Mouse (Mus musculus) lung, embryonic 14.5 days (tissue): ENCODE results near the gene Pex11g. TPM values are rescaled to one million over a fixed set of nuclear protein-coding genes. Genes with fewer than 3 reads are reported as not detected.

Experiments used
- ATAC-seq: fragments of 200-750 bp; cut with Nextera tagmentation; 2 replicates; pipeline ENCODE4 v1.8.0; 2017; ENCODE audit warnings: mild to moderate bottlenecking, moderate TSS enrichment, moderate library complexity; ENCODE audit not compliant: insufficient read depth
- DNase-seq: peaks from one replicate; pipeline ENCODE4 v3.0.0-alpha.2; 2015
- H3K27ac ChIP-seq: fragments of 300-500 bp; sonication (generic); 2 replicates; pipeline ENCODE4 v1.5.1; 2014; ENCODE audit warnings: low read depth, mild to moderate bottlenecking, moderate library complexity
- H3K27me3 ChIP-seq: fragments of 300-500 bp; sonication (generic); 2 replicates; pipeline ENCODE4 v1.6.1; 2014; ENCODE audit warnings: low read length, control low read depth; ENCODE audit not compliant: insufficient read depth
- H3K36me3 ChIP-seq: fragments of 300-500 bp; sonication (generic); 2 replicates; pipeline ENCODE4 v1.6.1; 2014; ENCODE audit warnings: control low read depth; ENCODE audit not compliant: insufficient read depth
- H3K4me1 ChIP-seq: fragments of 300-500 bp; sonication (generic); 2 replicates; pipeline ENCODE4 v1.6.1; 2014; ENCODE audit warnings: antibody characterized with exemption, control low read depth; ENCODE audit not compliant: insufficient read depth
- H3K4me2 ChIP-seq: fragments of 300-500 bp; sonication (generic); 2 replicates; pipeline ENCODE4 v1.6.1; 2014; ENCODE audit warnings: mild to moderate bottlenecking
- H3K4me3 ChIP-seq: fragments of 300-500 bp; sonication (generic); 2 replicates; pipeline ENCODE4 v1.5.1; 2014; ENCODE audit warnings: low read depth, low read length
- H3K9ac ChIP-seq: fragments of 300-500 bp; sonication (generic); 2 replicates; pipeline ENCODE4 v1.6.1; 2014
- H3K9me3 ChIP-seq: fragments of 300-500 bp; sonication (generic); 2 replicates; pipeline ENCODE4 v1.6.1; 2016; ENCODE audit warnings: low read depth, low read length, control low read depth
- CTCF ChIP-seq: IDR thresholded peaks from 2 replicates; pipeline ENCODE4 v1.5.1; 2016; ENCODE audit warnings: antibody characterized with exemption, low read depth
- WGBS: fragments of 180-500 bp; shearing (Covaris S2); extraction: QIAGEN DNeasy Blood & Tissue Kit; methylation state at CpG from one replicate; pipeline ENCODE4 v1.1.7; 2014; 5-methylcytosine and 5-hydroxymethylcytosine counted together
- polyA plus RNA-seq: library from polyadenylated mRNA; unstranded; fragments of >200 nt; fragmentation: Nextera tagmentation; extraction: Ambion mirVana; gene quantifications from 2 replicates; pipeline ENCODE4 v1.2.1, GENCODE M21; 2014

Gene Pex11g
- polyA plus RNA-seq, 1 experiment from 2014 or later, result 3.9 TPM

GRCm38 (mm10) chr8:3415661-3416060 lies 51.8 kb downstream of the Pex11g start:
- H3K4me3 ChIP-seq, result no peak overlapping the region
- no peaks in the 10 kb centered on the region for H3K9me3 ChIP-seq
- H3K27ac ChIP-seq, result no peak overlapping the region
- no peaks in the 10 kb centered on the region for H3K27me3 ChIP-seq
- H3K36me3 ChIP-seq, result no peaks in the 10 kb centered on the region
- ATAC-seq, result no peak
- H3K9ac ChIP-seq, result no peak overlapping the region
- TF ChIP-seq CTCF, result no peak
- no peaks in the 10 kb centered on the region for H3K4me1 ChIP-seq
- WGBS, result 81% methylated on average over 6 of the region's 6 CpGs
- no peak for DNase-seq
- no peak overlapping the region for H3K4me2 ChIP-seq

DNA sequence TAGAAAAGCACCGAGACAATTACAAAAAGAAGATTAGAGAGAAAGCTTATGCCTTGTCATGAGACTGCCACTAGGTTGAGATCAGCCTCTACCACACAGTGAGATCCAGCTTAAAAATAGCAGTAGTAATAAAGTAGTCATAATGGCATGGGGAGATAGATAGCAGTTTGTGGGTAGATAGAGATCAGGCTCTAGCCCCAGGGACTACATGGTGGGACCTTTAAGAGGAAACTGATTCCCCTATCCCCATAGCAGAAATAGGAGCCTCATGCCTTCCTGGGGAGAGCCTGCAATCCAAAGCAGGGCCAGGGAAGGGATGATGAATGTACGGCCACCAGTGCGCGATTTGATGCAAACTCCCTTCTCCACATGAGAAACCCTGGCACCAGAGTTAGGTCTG lies 52.2 kb downstream of the Pex11g start:
- no peak overlapping the region for H3K9ac ChIP-seq
- H3K27me3 ChIP-seq, result no peaks in the 10 kb centered on the region
- DNase-seq (no peak), ATAC-seq (no peak)
- no peaks in the 10 kb centered on the region for H3K36me3 ChIP-seq
- H3K4me1 ChIP-seq, result no peaks in the 10 kb centered on the region
- no peaks in the 10 kb centered on the region for H3K9me3 ChIP-seq
- TF ChIP-seq CTCF, result no peak
- no peak overlapping the region for H3K4me2 ChIP-seq
- H3K27ac ChIP-seq, result no peak overlapping the region
- WGBS, result 71% methylated on average over 4 of the region's 4 CpGs
- H3K4me3 ChIP-seq, result no peak overlapping the region

DNA sequence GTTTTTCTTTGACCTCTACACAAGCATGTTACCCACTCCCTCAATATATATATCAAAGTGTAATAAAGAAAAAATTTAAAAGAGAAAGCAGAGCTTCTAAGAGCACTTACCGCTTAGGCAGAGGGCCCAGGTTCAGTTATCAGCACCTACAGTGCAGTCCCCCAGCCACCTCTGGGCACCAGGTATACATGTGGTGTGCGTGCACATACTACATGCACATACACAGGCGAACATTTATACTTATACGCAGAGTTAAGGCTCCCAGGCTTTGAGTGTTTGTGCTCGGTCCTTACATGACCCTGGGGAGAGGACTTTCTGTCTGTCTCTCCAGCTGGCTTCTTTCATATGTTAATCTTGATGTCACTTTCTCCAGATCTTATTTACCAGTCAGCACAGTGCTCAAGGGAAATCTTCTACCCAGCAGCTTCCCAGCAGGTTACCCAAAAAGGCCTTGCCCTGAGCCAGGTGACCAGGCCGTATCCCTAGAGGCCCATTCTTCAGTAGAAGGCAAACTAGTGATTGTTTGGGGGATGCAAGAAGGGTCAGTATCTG lies 52.8 kb downstream of the Pex11g start:
- H3K27ac ChIP-seq, result no peak overlapping the region
- H3K36me3 ChIP-seq, result no peaks in the 10 kb centered on the region
- no peaks in the 10 kb centered on the region for H3K9me3 ChIP-seq
- H3K27me3 ChIP-seq, result no peaks in the 10 kb centered on the region
- TF ChIP-seq CTCF, result no peak
- H3K4me3 ChIP-seq, result no peak overlapping the region
- ATAC-seq (no peak), DNase-seq (no peak)
- WGBS, result 61% methylated on average over 6 of the region's 6 CpGs
- no peak overlapping the region for H3K9ac ChIP-seq
- H3K4me1 ChIP-seq, result no peaks in the 10 kb centered on the region
- H3K4me2 ChIP-seq, result no peak overlapping the region

DNA sequence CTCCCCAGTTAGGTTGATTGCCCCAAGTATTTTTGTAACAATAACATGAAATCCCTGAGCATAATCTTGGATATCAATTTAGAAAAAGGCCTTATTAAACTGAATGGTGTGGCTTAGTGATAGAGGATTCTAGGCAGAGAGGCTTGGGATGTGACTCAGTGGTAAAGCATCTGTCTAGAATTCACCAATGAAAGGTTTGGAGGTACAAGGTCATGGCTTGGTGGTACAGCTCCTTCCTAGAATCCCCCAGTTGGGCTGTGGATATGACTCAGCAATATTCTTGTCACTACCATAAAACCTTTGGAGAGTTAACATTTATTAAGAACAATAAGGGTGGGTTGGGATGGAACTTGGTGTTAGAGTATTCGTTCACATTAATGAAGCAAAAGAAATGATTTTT lies 54.7 kb downstream of the Pex11g start:
- DNase-seq, result no peak
- no peak for ATAC-seq

DNA sequence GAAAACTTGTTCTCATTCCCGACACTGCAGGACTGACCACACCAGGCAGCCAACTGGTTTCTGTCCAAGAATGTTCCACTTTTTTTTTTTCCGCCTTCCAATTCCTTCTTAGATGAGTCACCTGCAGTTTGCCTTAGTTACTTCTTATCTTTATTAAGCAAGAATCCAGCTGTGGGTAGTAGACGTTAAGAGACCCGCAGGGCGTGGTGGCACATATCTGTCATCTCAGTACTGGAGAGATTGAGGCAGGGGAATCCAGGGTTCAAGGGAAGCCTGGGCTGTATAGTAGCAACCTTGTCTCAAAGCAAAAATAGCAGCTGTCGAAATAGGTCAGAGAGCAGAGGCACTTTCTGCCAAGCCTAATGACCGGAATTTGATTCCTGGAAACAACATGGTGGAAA lies 55.6 kb downstream of the Pex11g start:
- no peaks in the 10 kb centered on the region for H3K36me3 ChIP-seq
- no peak for DNase-seq
- H3K4me1 ChIP-seq, result no peaks in the 10 kb centered on the region
- 76% methylated on average over 7 of the region's 7 CpGs for WGBS
- TF ChIP-seq CTCF, result no peak
- H3K27ac ChIP-seq, result no peak overlapping the region
- no peak overlapping the region for H3K4me3 ChIP-seq
- H3K9me3 ChIP-seq, result no peaks in the 10 kb centered on the region
- no peak overlapping the region for H3K9ac ChIP-seq
- no peak overlapping the region for H3K4me2 ChIP-seq
- ATAC-seq, result no peak
- no peaks in the 10 kb centered on the region for H3K27me3 ChIP-seq

More for the DNA sequence above, 54.7 kb downstream of the Pex11g start:
- Histone ChIP-seq H3K9ac (no peak overlapping the region), H3K9me3 (no peaks in the 10 kb centered on the region), H3K36me3 (no peaks in the 10 kb centered on the region), H3K27me3 (no peaks in the 10 kb centered on the region), H3K4me1 (no peaks in the 10 kb centered on the region), H3K27ac (no peak overlapping the region), H3K4me2 (no peak overlapping the region), H3K4me3 (no peak overlapping the region)
- TF ChIP-seq CTCF, result no peak
- WGBS, result 96% methylated on average over 1 of the region's 1 CpGs

DNA sequence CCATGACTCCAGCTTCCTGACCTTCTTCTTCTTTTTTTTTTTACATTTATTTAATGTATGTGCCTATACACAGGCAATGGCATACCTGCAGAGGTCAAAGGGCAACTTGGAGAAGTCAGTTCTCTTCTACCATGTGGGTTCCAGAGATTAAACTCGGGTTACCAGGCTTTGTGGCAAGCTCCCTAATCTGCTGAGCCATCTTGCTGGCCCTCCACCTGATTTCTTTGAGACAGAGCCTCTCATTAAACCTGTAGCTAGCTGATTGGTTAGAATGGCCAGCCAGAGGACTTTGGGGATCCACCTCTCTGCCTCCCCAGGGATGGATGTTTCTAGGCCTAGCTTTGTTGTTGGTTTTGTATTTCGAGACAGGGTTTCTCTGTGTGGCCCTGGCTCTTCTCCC lies 56.4 kb downstream of the Pex11g start:
- no peaks in the 10 kb centered on the region for H3K4me1 ChIP-seq
- no peak overlapping the region for H3K4me3 ChIP-seq
- ATAC-seq (no peak), DNase-seq (no peak)
- TF ChIP-seq CTCF, result no peak
- H3K9me3 ChIP-seq, result no peaks in the 10 kb centered on the region
- no peaks in the 10 kb centered on the region for H3K27me3 ChIP-seq
- no peak overlapping the region for H3K27ac ChIP-seq
- H3K36me3 ChIP-seq, result no peaks in the 10 kb centered on the region
- WGBS, result 80% methylated on average over 2 of the region's 2 CpGs
- H3K4me2 ChIP-seq, result no peak overlapping the region
- no peak overlapping the region for H3K9ac ChIP-seq

GRCm38 (mm10) chr8:3407417-3407816 lies 60.1 kb downstream of the Pex11g start:
- DNase-seq (no peak), ATAC-seq (no peak)
- no peaks in the 10 kb centered on the region for H3K4me1 ChIP-seq
- no peak overlapping the region for H3K4me2 ChIP-seq
- H3K36me3 ChIP-seq, result no peaks in the 10 kb centered on the region
- H3K27ac ChIP-seq, result no peak overlapping the region
- H3K27me3 ChIP-seq, result no peaks in the 10 kb centered on the region
- 76% methylated on average over 3 of the region's 3 CpGs for WGBS
- TF ChIP-seq CTCF, result no peak
- H3K9me3 ChIP-seq, result no peaks in the 10 kb centered on the region
- H3K9ac ChIP-seq, result no peak overlapping the region
- H3K4me3 ChIP-seq, result no peak overlapping the region

Other genes with a start within 250 kb of the Pex11g start
- 35.5 and 39.4 TPM in 2 replicates for gene Insr, start 188.1 kb downstream of the Pex11g start, polyA plus RNA-seq
- gene A430078G23Rik, start 114.3 kb downstream of the Pex11g start, polyA plus RNA-seq, result 0.27 and 0.43 TPM in 2 replicates
- 7.8 TPM in 2 replicates for gene Arhgef18, start 74.7 kb downstream of the Pex11g start, polyA plus RNA-seq
- gene Tex45, start 3.2 kb upstream of the Pex11g start, polyA plus RNA-seq, result not detected in 2 replicates
- gene Zfp358, start 25.5 kb upstream of the Pex11g start, polyA plus RNA-seq, result 19.9 and 21.7 TPM in 2 replicates
- 38.3 and 39.9 TPM in 2 replicates for gene Mcoln1, start 32.8 kb upstream of the Pex11g start, polyA plus RNA-seq
- gene Pnpla6, start 47.7 kb upstream of the Pex11g start, polyA plus RNA-seq, result 17.5 and 19.1 TPM in 2 replicates
- gene C330021F23Rik, start 100.3 kb upstream of the Pex11g start, polyA plus RNA-seq, result 0.72 and 0.91 TPM in 2 replicates
- gene Camsap3, start 119.6 kb upstream of the Pex11g start, polyA plus RNA-seq, result 6.8 and 7.5 TPM in 2 replicates
- gene Xab2, start 153.6 kb upstream of the Pex11g start, polyA plus RNA-seq, result 55.6 and 55.9 TPM in 2 replicates
- gene Pet100, start 153.9 kb upstream of the Pex11g start, polyA plus RNA-seq, result 79.4 and 92.1 TPM in 2 replicates
- not detected in 2 replicates for gene Pcp2, start 157.9 kb upstream of the Pex11g start, polyA plus RNA-seq
- 61.4 and 64.0 TPM in 2 replicates for gene Stxbp2, start 163.3 kb upstream of the Pex11g start, polyA plus RNA-seq
- gene Retn, start 188.1 kb upstream of the Pex11g start, polyA plus RNA-seq, result 0.20 TPM in 1 of 2 replicates, not detected in the other
- 0.79 and 0.87 TPM in 2 replicates for gene Mcemp1, start 198.1 kb upstream of the Pex11g start, polyA plus RNA-seq
- gene Fcor, start 204.7 kb upstream of the Pex11g start, polyA plus RNA-seq, result 11.1 and 11.9 TPM in 2 replicates
- gene Trappc5, start 208.6 kb upstream of the Pex11g start, polyA plus RNA-seq, result 29.7 and 31.0 TPM in 2 replicates
- 0.18 and 0.32 TPM in 2 replicates for gene Fcer2a, start 226.5 kb upstream of the Pex11g start, polyA plus RNA-seq